Mouse (Mus musculus) cerebellum, adult 2 months (tissue): ENCODE measurements at regions not wholly inside any gene's neighbourhood (a gene's known extent, or its start where the extent isn't known, plus 50 kb on each side); places are given as distances from the start of the nearest gene placed in this dataset.

Experiments used
- DNase-seq, 2 experiments: peaks; one replicate each; pipeline ENCODE4 v3.0.0; 2021
- H3K27ac ChIP-seq: fragments of 200-500 bp; 2 replicates; pipeline ENCODE4 v1.5.1; 2012; ENCODE audit warnings: low read length, control low read depth, inconsistent platforms; ENCODE audit not compliant: insufficient read depth
- H3K27me3 ChIP-seq: fragments of 200-500 bp; 2 replicates; pipeline ENCODE4 v1.6.1; 2012; ENCODE audit warnings: inconsistent platforms, mild to moderate bottlenecking, low read length, moderate library complexity; ENCODE audit not compliant: control insufficient read depth, insufficient read depth
- H3K4me1 ChIP-seq: fragments of 200-500 bp; 2 replicates; pipeline ENCODE4 v1.6.1; 2011; ENCODE audit warnings: low read length; ENCODE audit not compliant: control insufficient read depth, insufficient read depth
- H3K4me3 ChIP-seq: fragments of 200-500 bp; replicated peaks from 2 replicates; pipeline ENCODE3; 2011; ENCODE audit warnings: mild to moderate bottlenecking, low read depth, low read length, control low read depth; ENCODE audit not compliant: insufficient read depth
- CTCF ChIP-seq: fragments of 200-500 bp; IDR thresholded peaks from 2 replicates; pipeline ENCODE4 v1.5.1; 2011; ENCODE audit warnings: low read depth, mild to moderate bottlenecking, control low read depth, low read length, moderate library complexity, borderline replicate concordance; ENCODE audit not compliant: insufficient read depth
- POLR2A ChIP-seq: fragments of 200-500 bp; IDR thresholded peaks from 2 replicates; pipeline ENCODE4 v1.6.1; 2011; ENCODE audit warnings: low read length, control low read depth, borderline replicate concordance; ENCODE audit not compliant: insufficient read depth
- WGBS: fragments of 180-500 bp; shearing (Covaris S2); methylation state at CpG from one replicate; pipeline ENCODE4 v1.1.7; 2018; 5-methylcytosine and 5-hydroxymethylcytosine counted together

DNA sequence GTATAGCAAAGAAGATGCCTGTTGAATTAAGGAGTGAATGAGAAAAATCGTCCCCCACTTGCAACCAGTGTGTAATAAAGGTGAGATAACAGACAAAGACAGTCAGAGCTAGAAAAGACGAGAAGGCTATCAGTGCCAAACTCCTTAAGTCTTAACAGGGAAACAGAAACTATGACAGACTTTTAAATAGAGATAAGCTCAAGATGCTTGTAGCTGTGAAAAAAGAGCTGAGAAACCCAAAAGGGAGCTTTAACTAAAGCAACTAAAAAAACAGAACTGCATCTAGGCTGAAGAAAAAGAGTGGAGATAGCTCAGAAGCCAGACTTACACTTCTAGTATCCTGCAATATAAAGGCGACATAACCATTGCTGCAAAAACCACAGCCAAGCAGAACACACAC lies 87.8 kb upstream of the Tprg start:
- no peak for DNase-seq
- no peaks in the 10 kb centered on the region for H3K27me3 ChIP-seq
- H3K4me3 ChIP-seq: no peak overlapping the region
- no peaks in the 10 kb centered on the region for H3K4me1 ChIP-seq
- 61% methylated on average over 3 of the region's 3 CpGs for WGBS
- TF ChIP-seq POLR2A (no peak), CTCF (no peak)
- H3K27ac ChIP-seq: no peak overlapping the region

DNA sequence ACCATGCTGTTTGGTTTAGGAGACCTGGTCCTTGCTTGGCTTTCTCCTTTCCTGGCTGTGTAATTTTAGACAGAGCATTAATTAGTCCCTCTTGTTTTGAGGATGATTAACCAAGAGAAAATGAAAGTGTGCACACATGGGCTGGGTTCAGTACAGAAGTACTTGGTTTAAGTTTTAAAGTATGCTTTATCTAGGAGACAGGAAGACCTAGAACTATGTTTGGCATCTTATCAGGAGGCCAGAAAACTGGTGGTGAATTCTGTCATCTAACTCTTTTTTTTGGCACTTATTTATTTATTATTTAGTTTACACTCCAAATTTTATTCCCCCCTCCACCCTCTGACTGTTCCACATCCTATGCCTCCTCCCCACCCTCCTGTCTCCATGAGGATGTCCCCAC lies 86.6 kb upstream of the Tprg start:
- no peak overlapping the region for H3K4me3 ChIP-seq

DNA sequence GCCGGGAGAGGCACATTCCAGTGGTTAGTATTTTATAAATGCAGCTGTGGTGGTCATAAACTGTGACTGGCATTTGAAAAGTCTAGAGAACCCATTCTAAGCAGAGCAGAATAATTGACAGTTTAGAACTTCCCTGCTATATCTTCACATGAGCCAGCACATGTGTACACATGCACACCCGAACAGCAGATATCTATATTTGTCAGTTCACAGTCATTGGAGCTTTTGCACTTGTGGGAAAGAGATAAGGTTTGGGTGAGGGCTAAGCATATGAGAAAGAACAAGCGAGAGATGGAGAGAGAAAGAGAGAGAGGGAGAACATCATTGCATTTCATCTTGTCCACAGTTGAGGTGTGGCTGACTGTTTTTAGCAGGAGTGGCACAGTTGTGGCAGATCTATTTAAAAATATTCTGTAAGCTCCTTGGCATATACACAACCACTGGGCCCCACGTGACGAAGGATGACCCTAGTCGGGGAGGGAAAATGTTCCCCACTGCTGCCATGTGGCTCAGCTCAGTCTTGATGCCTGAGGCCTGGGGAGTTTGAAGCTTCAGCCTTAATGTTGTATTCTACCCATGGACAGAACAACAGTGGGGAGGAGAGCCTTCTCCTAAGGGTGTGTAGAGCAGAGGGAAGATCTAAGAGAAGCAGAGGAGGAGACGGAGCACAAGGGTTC lies 85.4 kb upstream of the Tprg start:
- 79% methylated on average over 7 of the region's 7 CpGs for WGBS
- H3K27ac ChIP-seq: no peak overlapping the region

More for the DNA sequence above, 86.6 kb upstream of the Tprg start:
- no peaks in the 10 kb centered on the region for H3K4me1 ChIP-seq
- TF ChIP-seq CTCF: no peak
- no peak for TF ChIP-seq POLR2A
- no peak overlapping the region for H3K27ac ChIP-seq
- no peak for DNase-seq
- no peaks in the 10 kb centered on the region for H3K27me3 ChIP-seq

DNA sequence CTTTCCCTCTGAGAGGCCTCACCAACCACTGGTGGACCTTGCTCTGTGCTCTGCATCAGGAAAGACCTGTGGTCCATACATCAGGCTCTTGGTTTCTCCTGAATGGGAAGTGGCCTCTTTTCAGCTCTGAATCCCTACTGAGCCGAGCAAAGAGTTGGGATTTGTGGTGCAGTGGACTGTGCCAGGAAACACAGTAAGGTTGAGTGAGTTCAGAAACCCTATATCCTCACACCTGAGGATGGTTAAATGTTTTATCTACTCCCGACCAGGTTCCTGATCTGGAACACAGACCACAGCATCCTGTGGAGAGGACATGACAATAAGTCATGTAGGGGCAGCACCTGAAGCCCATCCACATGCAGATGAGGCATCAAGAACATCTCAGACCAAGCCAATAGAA lies 73.4 kb upstream of the Tprg start:
- no peak for DNase-seq
- WGBS: 38% methylated on average over 2 of the region's 2 CpGs
- no peak for TF ChIP-seq CTCF
- TF ChIP-seq POLR2A: no peak
- Histone ChIP-seq H3K27ac (no peak overlapping the region), H3K4me3 (no peak overlapping the region), H3K4me1 (no peaks in the 10 kb centered on the region), H3K27me3 (no peaks in the 10 kb centered on the region)

More for the DNA sequence above, 85.4 kb upstream of the Tprg start:
- TF ChIP-seq CTCF (no peak), POLR2A (no peak)
- Histone ChIP-seq H3K27me3 (no peaks in the 10 kb centered on the region), H3K4me1 (no peaks in the 10 kb centered on the region), H3K4me3 (no peak overlapping the region)
- DNase-seq: no peak

DNA sequence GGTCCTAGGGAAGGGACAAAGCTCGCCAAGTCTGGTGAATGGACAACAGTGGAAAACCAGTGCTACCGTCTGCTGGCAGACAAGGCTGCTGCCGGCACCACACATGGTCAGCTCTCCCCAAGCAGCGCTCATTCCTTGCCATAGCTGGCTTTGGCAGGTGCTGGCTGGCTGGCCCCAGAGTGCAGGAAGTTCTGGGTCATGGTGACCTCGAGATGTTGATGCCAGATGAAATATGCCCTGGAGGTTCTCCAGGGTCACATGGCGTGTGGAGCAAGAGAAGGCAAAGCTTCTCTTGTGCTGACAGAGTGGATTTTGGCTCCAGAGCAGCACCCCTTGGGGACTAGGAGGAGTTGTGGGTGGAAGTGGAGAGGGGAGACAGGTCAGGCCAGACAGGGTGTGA lies 66.1 kb upstream of the Tprg start:
- WGBS: 58% methylated on average over 6 of the region's 6 CpGs
- no peak for DNase-seq
- TF ChIP-seq POLR2A: no peak
- no peak for TF ChIP-seq CTCF
- H3K4me1 ChIP-seq: no peaks in the 10 kb centered on the region
- H3K27ac ChIP-seq: no peak overlapping the region
- H3K4me3 ChIP-seq: no peak overlapping the region
- no peaks in the 10 kb centered on the region for H3K27me3 ChIP-seq

DNA sequence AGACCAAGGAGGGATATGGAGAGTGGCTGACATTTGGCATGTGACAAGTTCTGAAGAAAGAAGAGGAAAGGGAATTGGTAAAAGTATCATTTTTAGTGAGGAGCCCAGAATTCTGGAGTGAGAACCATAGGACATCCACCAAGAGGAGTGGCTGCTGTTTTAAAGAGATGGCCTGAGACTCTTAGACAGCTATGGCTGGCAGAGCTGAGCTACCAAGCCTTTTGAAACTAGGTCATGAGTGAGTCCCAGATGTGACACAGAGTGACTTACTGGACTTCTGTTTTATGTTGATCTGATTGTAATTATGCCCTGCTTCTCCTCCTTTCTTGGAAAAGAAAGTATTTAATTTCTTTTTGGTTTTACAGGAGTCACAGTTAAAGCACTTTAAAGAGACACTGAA lies 61.8 kb upstream of the Tprg start:
- Histone ChIP-seq H3K4me1 (no peaks in the 10 kb centered on the region), H3K27me3 (no peaks in the 10 kb centered on the region), H3K27ac (no peak overlapping the region), H3K4me3 (no peak overlapping the region)
- TF ChIP-seq CTCF: no peak
- TF ChIP-seq POLR2A: no peak
- no peak for DNase-seq
